Mouse (Mus musculus) cerebellum, adult 2 months (tissue): ENCODE measurements around the gene Cd96. TPM values are rescaled to one million over a fixed set of nuclear protein-coding genes. Genes with fewer than 3 reads are reported as not detected.
A peak's percentile ranks its signal among the peaks of the same experiment; 100 is the strongest.

Experiments
- DNase-seq, 2 experiments: peaks; one replicate each; pipeline ENCODE4 v3.0.0; 2021
- H3K27ac ChIP-seq: fragments of 200-500 bp; 2 replicates; pipeline ENCODE4 v1.5.1; 2012; ENCODE audit warnings: low read length, control low read depth, inconsistent platforms; ENCODE audit not compliant: insufficient read depth
- H3K27me3 ChIP-seq: fragments of 200-500 bp; 2 replicates; pipeline ENCODE4 v1.6.1; 2012; ENCODE audit warnings: inconsistent platforms, mild to moderate bottlenecking, low read length, moderate library complexity; ENCODE audit not compliant: control insufficient read depth, insufficient read depth
- H3K4me1 ChIP-seq: fragments of 200-500 bp; 2 replicates; pipeline ENCODE4 v1.6.1; 2011; ENCODE audit warnings: low read length; ENCODE audit not compliant: control insufficient read depth, insufficient read depth
- H3K4me3 ChIP-seq: fragments of 200-500 bp; replicated peaks from 2 replicates; pipeline ENCODE3; 2011; ENCODE audit warnings: mild to moderate bottlenecking, low read depth, low read length, control low read depth; ENCODE audit not compliant: insufficient read depth
- CTCF ChIP-seq: fragments of 200-500 bp; IDR thresholded peaks from 2 replicates; pipeline ENCODE4 v1.5.1; 2011; ENCODE audit warnings: low read depth, mild to moderate bottlenecking, control low read depth, low read length, moderate library complexity, borderline replicate concordance; ENCODE audit not compliant: insufficient read depth
- POLR2A ChIP-seq: fragments of 200-500 bp; IDR thresholded peaks from 2 replicates; pipeline ENCODE4 v1.6.1; 2011; ENCODE audit warnings: low read length, control low read depth, borderline replicate concordance; ENCODE audit not compliant: insufficient read depth
- WGBS: fragments of 180-500 bp; shearing (Covaris S2); methylation state at CpG from one replicate; pipeline ENCODE4 v1.1.7; 2018; 5-methylcytosine and 5-hydroxymethylcytosine counted together
- polyA plus RNA-seq: library from polyadenylated mRNA; depleted of rRNA; stranded (reverse); fragments of >200 nt; gene quantifications from 2 replicates; pipeline ENCODE4 v1.2.3, GENCODE M21; 2012; rRNA removed

Cd96 gene
- polyA plus RNA-seq, 1 experiment = 0.05 TPM

- TF ChIP-seq POLR2A (no peak), CTCF (no peak)
- no peak for DNase-seq
- Histone ChIP-seq H3K27ac (no peak overlapping the region), H3K4me1 (peaks cover 15% of the 10 kb centered on the region), H3K4me3 (no peak overlapping the region), H3K27me3 (no peaks in the 10 kb centered on the region)
- WGBS = 87% methylated on average over 10 of the region's 10 CpGs
Measured at GRCm38 (mm10) chr16:46001550-46002166, 118.4 kb downstream of the Cd96 start.

GRCm38 (mm10) chr16:46000976-46001375 lies 119.1 kb downstream of the Cd96 start:
- DNase-seq = no peak
- H3K27ac ChIP-seq = no peak overlapping the region
- no peak for TF ChIP-seq POLR2A
- H3K4me3 ChIP-seq = no peak overlapping the region
- peaks cover 11% of the 10 kb centered on the region for H3K4me1 ChIP-seq
- H3K27me3 ChIP-seq = no peaks in the 10 kb centered on the region
- 87% methylated on average over 3 of the region's 3 CpGs for WGBS

- no peak overlapping the region for H3K4me3 ChIP-seq
- no peak overlapping the region for H3K27ac ChIP-seq
- DNase-seq = peak in 1 of 2 experiments; percentile 24
- H3K4me1 ChIP-seq = peaks cover 9% of the 10 kb centered on the region
- TF ChIP-seq POLR2A (no peak), CTCF (no peak)
- 42% methylated on average over 10 of the region's 10 CpGs for WGBS
- no peaks in the 10 kb centered on the region for H3K27me3 ChIP-seq
Measured at GRCm38 (mm10) chr16:45999374-46000191, 120.5 kb downstream of the Cd96 start.

GRCm38 (mm10) chr16:45998231-45998630 lies 121.8 kb downstream of the Cd96 start:
- H3K27me3 ChIP-seq = no peaks in the 10 kb centered on the region
- TF ChIP-seq CTCF = no peak
- no peak for TF ChIP-seq POLR2A
- 91% methylated on average over 7 of the region's 7 CpGs for WGBS
- DNase-seq = no peak
- H3K4me3 ChIP-seq = no peak overlapping the region
- peaks cover 9% of the 10 kb centered on the region for H3K4me1 ChIP-seq
- H3K27ac ChIP-seq = no peak overlapping the region

GRCm38 (mm10) chr16:45990901-45991676 lies 129.0 kb downstream of the Cd96 start:
- Histone ChIP-seq H3K27ac (no peak overlapping the region), H3K4me3 (no peak overlapping the region), H3K27me3 (no peaks in the 10 kb centered on the region), H3K4me1 (no peaks in the 10 kb centered on the region)
- TF ChIP-seq CTCF (peak; percentile 17; the same call in 1 of the 2 replicates), POLR2A (no peak)
- DNase-seq = no peak
- 51% methylated on average over 10 of the region's 10 CpGs for WGBS

- Histone ChIP-seq H3K27ac (no peak overlapping the region), H3K4me1 (0 out of 2 replicates have a peak, but pooled peaks cover 2% of the 10 kb centered on the region), H3K4me3 (no peak overlapping the region), H3K27me3 (no peaks in the 10 kb centered on the region)
- no peak for DNase-seq
- TF ChIP-seq POLR2A = no peak
- no peak for TF ChIP-seq CTCF
- WGBS = 61% methylated on average over 1 of the region's 1 CpGs
Measured at GRCm38 (mm10) chr16:45986236-45986635, 133.8 kb downstream of the Cd96 start.

Other genes with a start within 250 kb of the Cd96 start
- 4.7 and 5.9 TPM in 2 replicates for gene Phldb2, start 166.7 kb downstream of the Cd96 start, polyA plus RNA-seq
- gene Plcxd2, start 110.0 kb downstream of the Cd96 start, polyA plus RNA-seq = 46.9 and 49.4 TPM in 2 replicates
- gene Gm4737, start 34.8 kb upstream of the Cd96 start, polyA plus RNA-seq = 3.2 and 3.9 TPM in 2 replicates